Mouse (Mus musculus): Measurements from ENCODE around the gene Ifnk.

DNA sequence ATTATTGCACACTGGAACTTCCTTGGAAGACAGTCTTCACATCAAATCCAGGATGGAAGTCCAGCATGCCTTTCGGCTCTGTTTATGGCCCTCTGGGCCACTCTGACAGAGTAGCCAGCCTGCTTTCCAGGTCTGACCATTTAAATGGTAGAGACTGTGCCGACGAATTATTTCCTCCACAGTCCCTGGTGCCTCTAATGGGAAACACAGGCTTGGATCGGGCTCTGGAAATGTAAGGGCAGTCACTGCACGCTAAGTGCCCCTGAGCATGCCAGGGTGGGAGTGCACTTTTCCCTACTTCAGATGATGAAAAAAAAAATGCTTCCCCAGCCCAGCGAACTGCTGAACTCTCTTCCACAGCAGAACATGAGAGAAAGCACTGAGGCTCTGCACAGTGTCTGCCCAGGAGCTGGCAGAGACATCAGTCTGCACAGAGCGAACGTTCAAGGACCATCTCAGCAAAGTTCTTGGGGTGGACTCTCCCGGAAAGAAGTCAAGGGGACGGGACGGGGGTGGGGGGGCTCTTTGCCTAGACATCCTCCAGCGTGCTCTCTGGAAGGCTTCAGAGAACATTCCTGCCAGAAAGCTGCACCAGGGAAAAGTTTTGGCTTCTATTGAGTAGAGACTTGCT is 8.3 kb upstream of the Ifnk start:
- TF ChIP-seq USF1 (IDR thresholded peaks at IDR 0.05; ENCODE audit: low read depth) (no peak), CTCF (IDR thresholded peaks at IDR 0.05; ENCODE audit: control insufficient read depth, insufficient read depth, insufficient read length) (no peak), CEBPB (IDR thresholded peaks at IDR 0.05; ENCODE audit: low read depth) (no peak)
